Comparison of ENCODE assay signal across 18 mouse cellular contexts in genomic region chr4:82623835-82624234, GRCm38 (mm10).
DNase-seq lines count a peak whose midpoint lies in the region; ATAC-seq and TF ChIP-seq lines count a peak whose summit lies in the region.
"Had no signal": no experiment of that assay in that cellular context is flagged by ENCODE, and none has a peak within 500 bp of the region (broad histone marks: within the 10 kb centered on the region; RNA-seq: fewer than 3 reads in every experiment).

No protein-coding gene starts in this region.

- no peak overlapping the region for H3K4me2 ChIP-seq in forebrain, embryonic 15.5 days (replicated peaks)
- H3K4me2 ChIP-seq in hindbrain, embryonic 12.5 days (replicated peaks), result no peak overlapping the region
- H3K4me2 ChIP-seq in hindbrain, postnatal 0 days (ENCODE audit: low read depth, low read length), result no peak overlapping the region
- H3K4me2 ChIP-seq in embryonic facial prominence, embryonic 15.5 days (replicated peaks), result no peak overlapping the region
- H3K4me2 ChIP-seq: heart, embryonic 12.5 days; liver, embryonic 11.5 days; lung, embryonic 15.5 days; neural tube, embryonic 12.5 days had no signal

- no peak for DNase-seq in forebrain, embryonic 10.5 days (ENCODE audit: extremely low spot score, low spot score)
- DNase-seq in hindbrain, postnatal 0 days (ENCODE audit: low spot score), result no peak
- no peak for DNase-seq in natural killer cell, adult 2 months (ENCODE audit: low spot score in 2 of 2)
- DNase-seq in urinary bladder, postnatal 10 days (ENCODE audit: low spot score), result no peak
- DNase-seq: B cell, adult 2 months; cerebellum, adult 9-11 months; embryo, embryonic 11 days; right cerebral cortex, postnatal 4 days had no signal

- 93% methylated on average over 4 of the region's 4 CpGs for WGBS in forebrain, embryonic 15.5 days
- 89% methylated on average over 4 of the region's 4 CpGs for WGBS in forebrain, embryonic 10.5 days
- WGBS in hindbrain, embryonic 12.5 days, result 83% methylated on average over 4 of the region's 4 CpGs
- 79% methylated on average over 4 of the region's 4 CpGs for WGBS in hindbrain, postnatal 0 days
- 68% methylated on average over 4 of the region's 4 CpGs for WGBS in embryonic facial prominence, embryonic 15.5 days

- no peaks in the 10 kb centered on the region for H3K27me3 ChIP-seq in forebrain, embryonic 15.5 days
- H3K27me3 ChIP-seq in forebrain, embryonic 10.5 days (ENCODE audit: poor library complexity, severe bottlenecking), result no peaks in the 10 kb centered on the region
- no peaks in the 10 kb centered on the region for H3K27me3 ChIP-seq in hindbrain, embryonic 12.5 days
- H3K27me3 ChIP-seq in hindbrain, postnatal 0 days (ENCODE audit: insufficient read depth, low read length), result no peaks in the 10 kb centered on the region
- H3K27me3 ChIP-seq in embryonic facial prominence, embryonic 15.5 days, result no peaks in the 10 kb centered on the region
- H3K27me3 ChIP-seq: heart, embryonic 12.5 days; lung, embryonic 15.5 days; megakaryocyte, embryonic 14.5 days; neural tube, embryonic 12.5 days had no signal

- H3K9me3 ChIP-seq in forebrain, embryonic 15.5 days, result no peaks in the 10 kb centered on the region
- H3K9me3 ChIP-seq in forebrain, embryonic 10.5 days, result no peaks in the 10 kb centered on the region
- H3K9me3 ChIP-seq in hindbrain, embryonic 12.5 days (replicated peaks), result no peaks in the 10 kb centered on the region
- no peaks in the 10 kb centered on the region for H3K9me3 ChIP-seq in hindbrain, postnatal 0 days (ENCODE audit: low read length)
- H3K9me3 ChIP-seq in embryonic facial prominence, embryonic 15.5 days (replicated peaks), result no peaks in the 10 kb centered on the region
- H3K9me3 ChIP-seq: heart, embryonic 12.5 days; lung, embryonic 15.5 days; megakaryocyte, embryonic 14.5 days; neural tube, embryonic 12.5 days had no signal

- H3K27ac ChIP-seq in forebrain, embryonic 15.5 days (replicated peaks), result peak overlapping the region; percentile 87
- no peak overlapping the region; the same call in 1 of the 2 replicates for H3K27ac ChIP-seq in forebrain, embryonic 10.5 days
- H3K27ac ChIP-seq in hindbrain, embryonic 12.5 days, result peak overlapping the region; percentile 44; the same call in 1 of the 2 replicates
- H3K27ac ChIP-seq in hindbrain, postnatal 0 days, result no peak overlapping the region
- H3K27ac ChIP-seq in embryonic facial prominence, embryonic 15.5 days (replicated peaks), result peak overlapping the region; percentile 81

- no peak for ATAC-seq in forebrain, embryonic 15.5 days (replicated peaks)
- no peak for ATAC-seq in hindbrain, embryonic 12.5 days (ENCODE audit: low FRiP score)
- ATAC-seq in hindbrain, postnatal 0 days, result no peak
- no peak for ATAC-seq in embryonic facial prominence, embryonic 15.5 days (ENCODE audit: insufficient number of reproducible peaks, low FRiP score, low TSS enrichment, low read depth)
- ATAC-seq in megakaryocyte progenitor cell, adult 5-6 weeks (replicated peaks; ENCODE audit: poor library complexity), result 0 out of 2 replicates have a peak, but pooled peaks have one; percentile 10
- ATAC-seq: inflammation-experienced regulatory T-cells, adult 6 months had no signal

- no peaks in the 10 kb centered on the region for H3K36me3 ChIP-seq in forebrain, embryonic 15.5 days
- H3K36me3 ChIP-seq in forebrain, embryonic 10.5 days (replicated peaks), result no peaks in the 10 kb centered on the region
- no peaks in the 10 kb centered on the region for H3K36me3 ChIP-seq in hindbrain, embryonic 12.5 days
- no peaks in the 10 kb centered on the region for H3K36me3 ChIP-seq in hindbrain, postnatal 0 days (ENCODE audit: insufficient read depth, low read length)
- no peaks in the 10 kb centered on the region for H3K36me3 ChIP-seq in embryonic facial prominence, embryonic 15.5 days
- H3K36me3 ChIP-seq: heart, embryonic 12.5 days; lung, embryonic 15.5 days; neural tube, embryonic 12.5 days had no signal

- no peak overlapping the region for H3K9ac ChIP-seq in forebrain, embryonic 15.5 days (replicated peaks)
- H3K9ac ChIP-seq in hindbrain, embryonic 12.5 days, result no peak overlapping the region
- H3K9ac ChIP-seq in hindbrain, postnatal 0 days (replicated peaks; ENCODE audit: low read length), result no peak overlapping the region
- H3K9ac ChIP-seq in embryonic facial prominence, embryonic 15.5 days, result no peak overlapping the region
- H3K9ac ChIP-seq: heart, embryonic 12.5 days; lung, embryonic 15.5 days; neural tube, embryonic 12.5 days had no signal

- H3K4me3 ChIP-seq in forebrain, embryonic 15.5 days, result no peak overlapping the region
- no peak overlapping the region for H3K4me3 ChIP-seq in forebrain, embryonic 10.5 days
- H3K4me3 ChIP-seq in hindbrain, embryonic 12.5 days, result no peak overlapping the region
- H3K4me3 ChIP-seq in hindbrain, postnatal 0 days (ENCODE audit: low read length), result no peak overlapping the region
- H3K4me3 ChIP-seq in embryonic facial prominence, embryonic 15.5 days (replicated peaks), result no peak overlapping the region
- H3K4me3 ChIP-seq: heart, embryonic 12.5 days; lung, embryonic 15.5 days; megakaryocyte, embryonic 14.5 days; neural tube, embryonic 12.5 days had no signal

- TF ChIP-seq CTCF in hindbrain, postnatal 0 days (IDR thresholded peaks at IDR 0.05; ENCODE audit: low read depth), result no peak

- peaks cover 30% of the 10 kb centered on the region for H3K4me1 ChIP-seq in forebrain, embryonic 15.5 days
- peaks cover 13% of the 10 kb centered on the region; the same call in 1 of the 2 replicates for H3K4me1 ChIP-seq in forebrain, embryonic 10.5 days
- H3K4me1 ChIP-seq in hindbrain, embryonic 12.5 days, result peaks cover 15% of the 10 kb centered on the region
- H3K4me1 ChIP-seq in hindbrain, postnatal 0 days (ENCODE audit: insufficient read depth, low read length), result peaks cover 3% of the 10 kb centered on the region; the same call in 1 of the 2 replicates
- peaks cover 21% of the 10 kb centered on the region for H3K4me1 ChIP-seq in embryonic facial prominence, embryonic 15.5 days
- H3K4me1 ChIP-seq: megakaryocyte, embryonic 14.5 days had no signal

Comparison
In these comparisons a context has a peak if more than half of its experiments do, and no peak if none do; other contexts are left out.
1. H3K27ac ChIP-seq: peak in forebrain, embryonic 15.5 days (single experiment), hindbrain, embryonic 12.5 days (single experiment) and embryonic facial prominence, embryonic 15.5 days (single experiment); none in forebrain, embryonic 10.5 days (single experiment) and hindbrain, postnatal 0 days (single experiment).